Mouse (Mus musculus) lung, postnatal 0 days (tissue): ENCODE measurements around the gene Armc9. TPM values are rescaled to one million over a fixed set of nuclear protein-coding genes. Genes with fewer than 3 reads are reported as not detected.

Experiments
- ATAC-seq: fragments of 200-750 bp; cut with Nextera tagmentation; 2 replicates; pipeline ENCODE4 v1.8.0; 2017; ENCODE audit warnings: moderate library complexity
- DNase-seq: peaks from one replicate; pipeline ENCODE4 v3.0.0-alpha.2; 2016; ENCODE audit warnings: low spot score
- H3K27ac ChIP-seq: fragments of 300-500 bp; sonication (generic); 2 replicates; pipeline ENCODE4 v1.5.1; 2014; ENCODE audit warnings: antibody characterized with exemption, mild to moderate bottlenecking, low read length, mixed read lengths
- H3K27me3 ChIP-seq: fragments of 300-500 bp; sonication (generic); replicated peaks from 2 replicates; pipeline ENCODE4 v1.6.1; 2014; ENCODE audit warnings: low read length, mixed read lengths; ENCODE audit not compliant: insufficient read depth
- H3K36me3 ChIP-seq: fragments of 300-500 bp; sonication (generic); 2 replicates; pipeline ENCODE4 v1.6.1; 2014; ENCODE audit warnings: low read length, mixed read lengths; ENCODE audit not compliant: insufficient read depth
- H3K4me1 ChIP-seq: fragments of 300-500 bp; sonication (generic); 2 replicates; pipeline ENCODE4 v1.6.1; 2014; ENCODE audit warnings: antibody characterized with exemption, low read depth, low read length, mixed read lengths; ENCODE audit not compliant: insufficient read depth
- H3K4me2 ChIP-seq: fragments of 300-500 bp; sonication (generic); replicated peaks from 2 replicates; pipeline ENCODE4 v1.6.1; 2014; ENCODE audit warnings: low read depth, mild to moderate bottlenecking, low read length, moderate library complexity, mixed read lengths
- H3K4me3 ChIP-seq: fragments of 300-500 bp; sonication (generic); 2 replicates; pipeline ENCODE4 v1.5.1; 2014; ENCODE audit warnings: low read depth, low read length
- H3K9ac ChIP-seq: fragments of 300-500 bp; sonication (generic); replicated peaks from 2 replicates; pipeline ENCODE4 v1.6.1; 2014; ENCODE audit warnings: low read depth, mild to moderate bottlenecking
- H3K9me3 ChIP-seq: fragments of 300-500 bp; sonication (generic); 2 replicates; pipeline ENCODE4 v1.6.1; 2016; ENCODE audit warnings: low read length, mixed read lengths
- CTCF ChIP-seq: IDR thresholded peaks from 2 replicates; pipeline ENCODE4 v1.5.1; 2016; ENCODE audit warnings: antibody characterized with exemption, mild to moderate bottlenecking
- EP300 ChIP-seq: IDR thresholded peaks from 2 replicates; pipeline ENCODE4 v1.6.1; 2016; ENCODE audit warnings: antibody characterized with exemption, mild to moderate bottlenecking, control low read depth
- WGBS: fragments of 180-500 bp; shearing (Covaris S2); extraction: QIAGEN DNeasy Blood & Tissue Kit; methylation state at CpG from one replicate; pipeline ENCODE4 v1.1.7; 2014; 5-methylcytosine and 5-hydroxymethylcytosine counted together
- polyA plus RNA-seq: library from polyadenylated mRNA; unstranded; fragments of >200 nt; fragmentation: Nextera tagmentation; extraction: Ambion mirVana; gene quantifications from 2 replicates; pipeline ENCODE4 v1.2.1, GENCODE M21; 2015

Gene Armc9
- polyA plus RNA-seq, 1 experiment from 2014 or later, result 8.7 TPM

GRCm38 (mm10) chr1:86300093-86300492 is 145.5 kb downstream of the Armc9 start:
- TF ChIP-seq CTCF (no peak), EP300 (no peak)
- Histone ChIP-seq H3K27ac (no peak overlapping the region), H3K4me1 (peaks cover 3% of the 10 kb centered on the region; the same call in 1 of the 2 replicates), H3K27me3 (peaks cover 4% of the 10 kb centered on the region; the same call in 1 of the 2 replicates), H3K4me3 (no peak overlapping the region), H3K9me3 (no peaks in the 10 kb centered on the region), H3K9ac (no peak overlapping the region), H3K36me3 (no peaks in the 10 kb centered on the region), H3K4me2 (no peak overlapping the region)
- WGBS, result 49% methylated on average over 2 of the region's 2 CpGs
- DNase-seq (no peak), ATAC-seq (no peak)

GRCm38 (mm10) chr1:86300731-86301130 is 146.2 kb downstream of the Armc9 start:
- no peak for TF ChIP-seq EP300
- TF ChIP-seq CTCF, result no peak
- 43% methylated on average over 7 of the region's 7 CpGs for WGBS
- Histone ChIP-seq H3K36me3 (no peaks in the 10 kb centered on the region), H3K4me3 (no peak overlapping the region), H3K27me3 (peaks cover 4% of the 10 kb centered on the region; the same call in 1 of the 2 replicates), H3K27ac (no peak overlapping the region), H3K9me3 (no peaks in the 10 kb centered on the region), H3K9ac (no peak overlapping the region), H3K4me2 (no peak overlapping the region), H3K4me1 (peaks cover 3% of the 10 kb centered on the region; the same call in 1 of the 2 replicates)
- DNase-seq (no peak), ATAC-seq (no peak)

DNA sequence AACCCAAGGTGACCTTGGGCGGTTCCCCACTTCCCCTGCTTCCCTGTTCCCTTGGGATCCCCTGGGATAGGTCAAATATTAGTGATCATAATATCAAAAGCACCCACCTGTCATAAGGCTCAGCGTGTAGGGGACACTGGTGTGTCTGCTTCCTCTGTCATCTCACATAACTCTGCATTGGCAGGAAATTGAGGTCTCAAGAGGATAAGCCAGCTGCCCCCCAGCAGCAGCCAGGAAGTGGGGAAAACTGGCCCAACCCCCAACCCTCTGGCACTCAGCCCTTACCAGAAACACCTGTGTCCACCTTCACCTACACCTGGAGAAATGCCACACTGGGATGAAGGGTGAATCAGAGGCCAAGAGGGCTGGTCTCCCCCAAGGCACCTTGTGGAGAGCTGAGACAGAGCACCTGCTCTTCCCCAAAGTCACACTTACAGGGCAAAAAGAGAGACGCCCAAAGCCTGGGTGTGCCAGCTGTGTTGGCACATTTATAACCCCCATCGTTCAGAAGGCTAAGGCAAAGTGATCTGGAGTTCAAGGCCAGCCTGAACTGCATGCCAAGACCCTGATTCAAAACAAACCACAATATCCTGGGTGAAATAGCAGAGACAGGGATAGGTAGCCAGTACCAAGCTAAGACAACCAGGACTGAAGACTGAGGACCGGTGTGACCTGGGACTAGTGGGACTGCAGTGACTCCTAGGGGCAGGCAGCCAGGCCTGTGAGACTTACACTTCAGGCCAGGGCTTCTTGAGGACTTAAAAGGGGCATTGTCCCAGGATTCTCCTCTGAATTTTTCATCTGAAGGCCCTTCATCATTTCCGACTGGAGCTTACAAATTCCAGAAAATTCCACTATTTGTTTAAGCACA is 146.9 kb downstream of the Armc9 start:
- no peak overlapping the region for H3K27ac ChIP-seq
- ATAC-seq, result no peak
- 45% methylated on average over 6 of the region's 6 CpGs for WGBS
- DNase-seq, result peak; percentile 21
- no peaks in the 10 kb centered on the region for H3K36me3 ChIP-seq
- H3K9ac ChIP-seq, result no peak overlapping the region
- no peak overlapping the region for H3K4me3 ChIP-seq
- peaks cover 3% of the 10 kb centered on the region; the same call in 1 of the 2 replicates for H3K4me1 ChIP-seq
- H3K9me3 ChIP-seq, result no peaks in the 10 kb centered on the region
- H3K27me3 ChIP-seq, result peaks cover 4% of the 10 kb centered on the region; the same call in 1 of the 2 replicates
- H3K4me2 ChIP-seq, result no peak overlapping the region
- TF ChIP-seq CTCF (peak; percentile 59), EP300 (no peak)

GRCm38 (mm10) chr1:86302532-86302931 is 148.0 kb downstream of the Armc9 start, which contains the start of gene B3gnt7:
B3gnt7 (plus strand) TSS chr1:86302832.
- TF ChIP-seq CTCF, result no peak
- no peak for TF ChIP-seq EP300
- no peaks in the 10 kb centered on the region for H3K36me3 ChIP-seq
- H3K4me3 ChIP-seq, result peak within 1 kb of the TSS; percentile 43
- no peak for ATAC-seq
- WGBS, result 38% methylated on average over 6 of the region's 6 CpGs
- H3K4me1 ChIP-seq, result peaks cover 3% of the 10 kb centered on the region; the same call in 1 of the 2 replicates
- peaks cover 4% of the 10 kb centered on the region; the same call in 1 of the 2 replicates for H3K27me3 ChIP-seq
- no peaks in the 10 kb centered on the region for H3K9me3 ChIP-seq
- H3K27ac ChIP-seq, result no peak within 1 kb of the TSS
- H3K4me2 ChIP-seq, result peak within 1 kb of the TSS; percentile 90
- H3K9ac ChIP-seq, result no peak within 1 kb of the TSS
- no peak for DNase-seq

GRCm38 (mm10) chr1:86303063-86303872 is 148.7 kb downstream of the Armc9 start:
- Histone ChIP-seq H3K27me3 (peaks cover 4% of the 10 kb centered on the region; the same call in 1 of the 2 replicates), H3K4me2 (peak overlapping the region; percentile 90), H3K36me3 (no peaks in the 10 kb centered on the region), H3K9me3 (no peaks in the 10 kb centered on the region), H3K4me3 (peak overlapping the region; percentile 43), H3K27ac (no peak overlapping the region), H3K9ac (no peak overlapping the region), H3K4me1 (peaks cover 3% of the 10 kb centered on the region; the same call in 1 of the 2 replicates)
- DNase-seq, result peak; percentile 59
- peak; percentile 82 for ATAC-seq
- WGBS, result under 1% methylated on average over 59 of the region's 65 CpGs
- TF ChIP-seq EP300 (no peak), CTCF (peak; percentile 38)

- 3% methylated on average over 16 of the region's 16 CpGs for WGBS
- no peak for ATAC-seq
- H3K9me3 ChIP-seq, result no peaks in the 10 kb centered on the region
- peaks cover 3% of the 10 kb centered on the region; the same call in 1 of the 2 replicates for H3K4me1 ChIP-seq
- peak; percentile 40 for DNase-seq
- H3K27me3 ChIP-seq, result peaks cover 4% of the 10 kb centered on the region; the same call in 1 of the 2 replicates
- no peaks in the 10 kb centered on the region for H3K36me3 ChIP-seq
- no peak overlapping the region for H3K27ac ChIP-seq
- H3K4me3 ChIP-seq, result peak overlapping the region; percentile 43
- no peak for TF ChIP-seq EP300
- no peak for TF ChIP-seq CTCF
- no peak overlapping the region for H3K9ac ChIP-seq
- peak overlapping the region; percentile 90 for H3K4me2 ChIP-seq
These were observed 149.3 kb downstream of the Armc9 start for GRCm38 (mm10) chr1:86303873-86304250.
